Mouse (Mus musculus) liver, embryonic 15.5 days (tissue): ENCODE results near the gene Dixdc1. TPM values are rescaled to one million over a fixed set of nuclear protein-coding genes. Genes with fewer than 3 reads are reported as not detected.

Experiments
- ATAC-seq: fragments of 200-750 bp; cut with Nextera tagmentation; 2 replicates; pipeline ENCODE4 v1.8.0; 2017; ENCODE audit warnings: moderate number of reproducible peaks, mild to moderate bottlenecking, moderate library complexity; ENCODE audit not compliant: insufficient read depth
- H3K27ac ChIP-seq: fragments of 300-500 bp; sonication (generic); replicated peaks from 2 replicates; pipeline ENCODE4 v1.5.1; 2015; ENCODE audit warnings: mild to moderate bottlenecking, inconsistent platforms
- H3K27me3 ChIP-seq: fragments of 300-500 bp; sonication (generic); 2 replicates; pipeline ENCODE4 v1.6.1; 2015; ENCODE audit warnings: mild to moderate bottlenecking, inconsistent platforms
- H3K36me3 ChIP-seq: fragments of 300-500 bp; sonication (generic); replicated peaks from 2 replicates; pipeline ENCODE4 v1.6.1; 2015; ENCODE audit warnings: moderate library complexity, mild to moderate bottlenecking, inconsistent platforms
- H3K4me1 ChIP-seq: fragments of 300-500 bp; sonication (generic); replicated peaks from 2 replicates; pipeline ENCODE4 v1.6.1; 2015; ENCODE audit warnings: inconsistent platforms
- H3K4me2 ChIP-seq: fragments of 300-500 bp; sonication (generic); 2 replicates; pipeline ENCODE4 v1.6.1; 2015; ENCODE audit warnings: moderate library complexity, mild to moderate bottlenecking, inconsistent platforms
- H3K4me3 ChIP-seq: fragments of 300-500 bp; sonication (generic); replicated peaks from 2 replicates; pipeline ENCODE4 v1.5.1; 2015; ENCODE audit warnings: mild to moderate bottlenecking, inconsistent platforms
- H3K9ac ChIP-seq: fragments of 300-500 bp; sonication (generic); 2 replicates; pipeline ENCODE4 v1.6.1; 2015; ENCODE audit warnings: moderate library complexity, mild to moderate bottlenecking, inconsistent platforms
- H3K9me3 ChIP-seq: fragments of 300-500 bp; sonication (generic); replicated peaks from 2 replicates; pipeline ENCODE4 v1.6.1; 2016; ENCODE audit warnings: inconsistent platforms
- WGBS: fragments of 180-500 bp; shearing (Covaris S2); methylation state at CpG from one replicate; pipeline ENCODE4 v1.1.7; 2015; ENCODE audit warnings: mixed read lengths; ENCODE audit not compliant: insufficient replicate concordance; 5-methylcytosine and 5-hydroxymethylcytosine counted together
- polyA plus RNA-seq: library from polyadenylated mRNA; unstranded; fragments of >200 nt; fragmentation: Nextera tagmentation; extraction: Ambion mirVana; gene quantifications from 2 replicates; pipeline ENCODE4 v1.2.1, GENCODE M21; 2015

Gene Dixdc1
- polyA plus RNA-seq, 1 experiment from 2014 or later, result 1.4 TPM

- Histone ChIP-seq H3K27ac (no peak overlapping the region), H3K4me2 (no peak overlapping the region), H3K36me3 (no peaks in the 10 kb centered on the region), H3K9ac (no peak overlapping the region), H3K27me3 (peaks cover 43% of the 10 kb centered on the region), H3K4me1 (0 out of 2 replicates have a peak, but pooled peaks cover 2% of the 10 kb centered on the region), H3K4me3 (no peak overlapping the region), H3K9me3 (no peaks in the 10 kb centered on the region)
- ATAC-seq, result no peak
- 61% methylated on average over 2 of the region's 2 CpGs for WGBS
Measured at GRCm38 (mm10) chr9:50724147-50724546, 15.2 kb downstream of the Dixdc1 start.

- Histone ChIP-seq H3K9ac (no peak overlapping the region), H3K27ac (no peak overlapping the region), H3K4me1 (0 out of 2 replicates have a peak, but pooled peaks cover 2% of the 10 kb centered on the region), H3K36me3 (no peaks in the 10 kb centered on the region), H3K4me2 (no peak overlapping the region), H3K27me3 (peaks cover 36% of the 10 kb centered on the region), H3K9me3 (no peaks in the 10 kb centered on the region), H3K4me3 (no peak overlapping the region)
- ATAC-seq, result no peak
- 62% methylated on average over 7 of the region's 7 CpGs for WGBS
Measured at GRCm38 (mm10) chr9:50723406-50723805, 15.9 kb downstream of the Dixdc1 start.

GRCm38 (mm10) chr9:50722451-50722911 lies 16.8 kb downstream of the Dixdc1 start:
- peaks cover 27% of the 10 kb centered on the region for H3K27me3 ChIP-seq
- no peak overlapping the region for H3K27ac ChIP-seq
- no peak overlapping the region for H3K4me3 ChIP-seq
- no peaks in the 10 kb centered on the region for H3K36me3 ChIP-seq
- no peak overlapping the region for H3K4me2 ChIP-seq
- no peak overlapping the region for H3K9ac ChIP-seq
- H3K9me3 ChIP-seq, result no peaks in the 10 kb centered on the region
- H3K4me1 ChIP-seq, result no peaks in the 10 kb centered on the region
- 32% methylated on average over 8 of the region's 8 CpGs for WGBS
- no peak for ATAC-seq

GRCm38 (mm10) chr9:50721061-50721460 lies 18.3 kb downstream of the Dixdc1 start:
- Histone ChIP-seq H3K4me1 (no peaks in the 10 kb centered on the region), H3K27me3 (peaks cover 15% of the 10 kb centered on the region), H3K9ac (no peak overlapping the region), H3K9me3 (no peaks in the 10 kb centered on the region), H3K4me3 (no peak overlapping the region), H3K27ac (no peak overlapping the region), H3K36me3 (no peaks in the 10 kb centered on the region), H3K4me2 (no peak overlapping the region)
- ATAC-seq, result no peak
- 41% methylated on average over 12 of the region's 12 CpGs for WGBS

GRCm38 (mm10) chr9:50718878-50719277 lies 20.4 kb downstream of the Dixdc1 start:
- no peak overlapping the region for H3K27ac ChIP-seq
- H3K4me1 ChIP-seq, result no peaks in the 10 kb centered on the region
- peaks cover 9% of the 10 kb centered on the region; the same call in 1 of the 2 replicates for H3K27me3 ChIP-seq
- WGBS, result 50% methylated on average over 4 of the region's 4 CpGs
- no peak for ATAC-seq
- H3K9me3 ChIP-seq, result no peaks in the 10 kb centered on the region
- H3K9ac ChIP-seq, result no peak overlapping the region
- no peak overlapping the region for H3K4me3 ChIP-seq
- no peak overlapping the region for H3K4me2 ChIP-seq
- H3K36me3 ChIP-seq, result no peaks in the 10 kb centered on the region

- no peaks in the 10 kb centered on the region for H3K36me3 ChIP-seq
- H3K27ac ChIP-seq, result no peak overlapping the region
- ATAC-seq, result no peak
- 44% methylated on average over 4 of the region's 4 CpGs for WGBS
- peaks cover 3% of the 10 kb centered on the region; the same call in 1 of the 2 replicates for H3K27me3 ChIP-seq
- no peak overlapping the region for H3K9ac ChIP-seq
- H3K9me3 ChIP-seq, result no peaks in the 10 kb centered on the region
- no peak overlapping the region for H3K4me3 ChIP-seq
- no peak overlapping the region for H3K4me2 ChIP-seq
- no peaks in the 10 kb centered on the region for H3K4me1 ChIP-seq
Measured at GRCm38 (mm10) chr9:50714188-50714587, 25.1 kb downstream of the Dixdc1 start.

GRCm38 (mm10) chr9:50711337-50711736 lies 28.0 kb downstream of the Dixdc1 start:
- Histone ChIP-seq H3K9me3 (no peaks in the 10 kb centered on the region), H3K4me3 (no peak overlapping the region), H3K27ac (no peak overlapping the region), H3K4me2 (no peak overlapping the region), H3K9ac (no peak overlapping the region), H3K27me3 (no peaks in the 10 kb centered on the region), H3K4me1 (no peaks in the 10 kb centered on the region), H3K36me3 (no peaks in the 10 kb centered on the region)
- ATAC-seq, result no peak
- WGBS, result 51% methylated on average over 4 of the region's 4 CpGs

GRCm38 (mm10) chr9:50709108-50709507 lies 30.2 kb downstream of the Dixdc1 start:
- Histone ChIP-seq H3K4me3 (no peak overlapping the region), H3K27ac (no peak overlapping the region), H3K9ac (no peak overlapping the region), H3K9me3 (no peaks in the 10 kb centered on the region), H3K4me1 (no peaks in the 10 kb centered on the region), H3K4me2 (no peak overlapping the region), H3K36me3 (no peaks in the 10 kb centered on the region), H3K27me3 (no peaks in the 10 kb centered on the region)
- no peak for ATAC-seq
- 12% methylated on average over 2 of the region's 2 CpGs for WGBS

- H3K4me3 ChIP-seq, result no peak overlapping the region
- peaks cover 21% of the 10 kb centered on the region for H3K27me3 ChIP-seq
- no peak overlapping the region for H3K4me2 ChIP-seq
- no peak for ATAC-seq
- H3K36me3 ChIP-seq, result no peaks in the 10 kb centered on the region
- H3K9ac ChIP-seq, result no peak overlapping the region
- WGBS, result 51% methylated on average over 6 of the region's 6 CpGs
- H3K9me3 ChIP-seq, result no peaks in the 10 kb centered on the region
- H3K4me1 ChIP-seq, result peaks cover 12% of the 10 kb centered on the region; the same call in 1 of the 2 replicates
- H3K27ac ChIP-seq, result no peak overlapping the region
Measured at GRCm38 (mm10) chr9:50704907-50705306, 34.4 kb downstream of the Dixdc1 start.

- Histone ChIP-seq H3K36me3 (no peaks in the 10 kb centered on the region), H3K4me1 (peaks cover 24% of the 10 kb centered on the region), H3K27ac (no peak overlapping the region), H3K9me3 (no peaks in the 10 kb centered on the region), H3K4me2 (no peak overlapping the region), H3K4me3 (no peak overlapping the region), H3K9ac (no peak overlapping the region), H3K27me3 (peaks cover 59% of the 10 kb centered on the region)
- WGBS, result 39% methylated on average over 11 of the region's 11 CpGs
- peak; percentile 56 for ATAC-seq
Measured at GRCm38 (mm10) chr9:50700921-50701691, 38.2 kb downstream of the Dixdc1 start.

GRCm38 (mm10) chr9:50698418-50699409 lies 40.6 kb downstream of the Dixdc1 start:
- Histone ChIP-seq H3K4me3 (peak overlapping the region; percentile 50), H3K27ac (no peak overlapping the region), H3K4me1 (peaks cover 24% of the 10 kb centered on the region), H3K9ac (peak overlapping the region; percentile 21), H3K27me3 (peaks cover 75% of the 10 kb centered on the region), H3K4me2 (peak overlapping the region; percentile 72), H3K9me3 (no peaks in the 10 kb centered on the region), H3K36me3 (no peaks in the 10 kb centered on the region)
- peak; percentile 24; the same call in 1 of the 2 replicates for ATAC-seq
- WGBS, result under 1% methylated on average over 69 of the region's 70 CpGs
